Mouse (Mus musculus) C2C12 (cell line): ENCODE results near the gene Hist1h2ac. TPM values are rescaled to one million over a fixed set of nuclear protein-coding genes. Genes with fewer than 3 reads are reported as not detected.

Experiments
- H3K27me3 ChIP-seq: one replicate; pipeline ENCODE4 v1.6.1; 2011; ENCODE audit not compliant: control insufficient read depth, insufficient read depth, insufficient read length
- H3K36me3 ChIP-seq: one replicate; pipeline ENCODE4 v1.6.1; 2011; ENCODE audit not compliant: control insufficient read depth, insufficient read depth
- H3K4me3 ChIP-seq: one replicate; pipeline ENCODE4 v1.5.1; 2011; ENCODE audit warnings: mild to moderate bottlenecking, control low read depth; ENCODE audit not compliant: poor library complexity, insufficient read depth, severe bottlenecking
- H3K79me2 ChIP-seq: one replicate; pipeline ENCODE4 v1.6.1; 2011; ENCODE audit not compliant: control insufficient read depth, insufficient read depth
- H3K79me3 ChIP-seq: one replicate; pipeline ENCODE4 v1.6.1; 2011; ENCODE audit warnings: low read depth, control low read depth
- H3ac ChIP-seq: one replicate; pipeline ENCODE3; 2011; ENCODE audit warnings: low read depth; ENCODE audit not compliant: control insufficient read depth, insufficient read length
- CEBPB ChIP-seq: IDR thresholded peaks from one replicate; pipeline ENCODE4 v1.6.1; 2011; ENCODE audit warnings: low read depth, mild to moderate bottlenecking, control low read depth, moderate library complexity
- CTCF ChIP-seq: IDR thresholded peaks from one replicate; pipeline ENCODE4 v1.5.1; 2011; ENCODE audit not compliant: control insufficient read depth, insufficient read depth, insufficient read length
- FOSL1 ChIP-seq: IDR thresholded peaks from one replicate; pipeline ENCODE4 v1.8.0; 2011; ENCODE audit warnings: mild to moderate bottlenecking, low read length; ENCODE audit not compliant: poor library complexity, insufficient read depth, severe bottlenecking
- MAX ChIP-seq: IDR thresholded peaks from one replicate; pipeline ENCODE4 v1.6.1; 2011; ENCODE audit warnings: mild to moderate bottlenecking, control low read depth
- MYOD1 ChIP-seq: IDR thresholded peaks from one replicate; pipeline ENCODE4 v1.6.1; 2011; ENCODE audit warnings: low read depth; ENCODE audit not compliant: control insufficient read depth, insufficient read length
- MYOG ChIP-seq: IDR thresholded peaks from one replicate; pipeline ENCODE4 v1.6.1; 2011; ENCODE audit not compliant: control insufficient read depth, insufficient read length; ENCODE audit errors: extremely low read depth
- USF1 ChIP-seq: IDR thresholded peaks from one replicate; pipeline ENCODE4 v1.6.1; 2011; ENCODE audit warnings: low read depth, mild to moderate bottlenecking, control low read depth, moderate library complexity
- microRNA-seq: library from miRNA; unstranded; fragments of <30 nt; microRNA quantifications from one replicate; pipeline ENCODE4, GENCODE M21; 2019; ENCODE audit warnings: borderline microRNAs expressed
- polyA plus RNA-seq: library from polyadenylated mRNA; unstranded; fragments of >200 nt; fragmentation: generic; extraction: Trizol; gene quantifications from one replicate; pipeline ENCODE4 v1.2.1, GENCODE M21; 2012; ENCODE audit warnings: missing spikeins

Hist1h2ac gene
- polyA plus RNA-seq, 1 experiment: 0.54 TPM

GRCm38 (mm10) chr13:23681990-23682582, 1.7 kb downstream of the Hist1h2ac start:
- TF ChIP-seq CTCF: no peak
- no peak for TF ChIP-seq MAX
- TF ChIP-seq CEBPB: no peak
- no peak for TF ChIP-seq MYOG
- no peak for TF ChIP-seq MYOD1
- Histone ChIP-seq H3K4me3 (no peak overlapping the region), H3K79me2 (peaks cover 6% of the 10 kb centered on the region), H3ac (no peak overlapping the region), H3K27me3 (no peaks in the 10 kb centered on the region), H3K36me3 (no peaks in the 10 kb centered on the region), H3K79me3 (no peaks in the 10 kb centered on the region)

- Histone ChIP-seq H3K79me3 (no peaks in the 10 kb centered on the region), H3K4me3 (no peak overlapping the region), H3ac (no peak overlapping the region), H3K27me3 (no peaks in the 10 kb centered on the region), H3K36me3 (no peaks in the 10 kb centered on the region), H3K79me2 (no peaks in the 10 kb centered on the region)
- TF ChIP-seq CTCF (no peak), MYOD1 (no peak), MYOG (no peak), CEBPB (no peak), MAX (no peak), USF1 (no peak), FOSL1 (no peak)
Measured at GRCm38 (mm10) chr13:23662536-23662935, 21.2 kb downstream of the Hist1h2ac start.

- no peak overlapping the region for H3ac ChIP-seq
- TF ChIP-seq FOSL1: no peak
- no peak for TF ChIP-seq CTCF
- no peak for TF ChIP-seq MYOD1
- TF ChIP-seq MAX: no peak
- TF ChIP-seq CEBPB: no peak
- no peak for TF ChIP-seq MYOG
- TF ChIP-seq USF1: no peak
Measured at GRCm38 (mm10) chr13:23659636-23660366, 23.9 kb downstream of the Hist1h2ac start.

More at GRCm38 (mm10) chr13:23659636-23660366, 23.9 kb downstream of the Hist1h2ac start:
- Histone ChIP-seq H3K27me3 (no peaks in the 10 kb centered on the region), H3K36me3 (no peaks in the 10 kb centered on the region), H3K79me3 (no peaks in the 10 kb centered on the region), H3K4me3 (no peak overlapping the region), H3K79me2 (no peaks in the 10 kb centered on the region)

Small RNA genes lying within 50 kb of the gene (microRNA-seq; reads per million reads assigned to microRNA genes)
- not detected for gene Gm44350

Other genes with a start within 250 kb of the Hist1h2ac start
- gene Btn1a1, start 218.0 kb downstream of the Hist1h2ac start, polyA plus RNA-seq: not detected
- 0.07 TPM for gene Btn2a2, start 195.1 kb downstream of the Hist1h2ac start, polyA plus RNA-seq
- gene Hist1h4h, start 152.9 kb downstream of the Hist1h2ac start, polyA plus RNA-seq: 6.9 TPM
- 98.1 TPM for gene Hist1h2af, start 150.0 kb downstream of the Hist1h2ac start, polyA plus RNA-seq
- gene Hist1h3g, start 148.5 kb downstream of the Hist1h2ac start, polyA plus RNA-seq: 5.5 TPM
- 1.2 TPM for gene Hist1h2bh, start 140.6 kb downstream of the Hist1h2ac start, polyA plus RNA-seq
- gene Hist1h3f, start 139.9 kb downstream of the Hist1h2ac start, polyA plus RNA-seq: 1.2 TPM
- 7.4 TPM for gene Hist1h4f, start 132.3 kb downstream of the Hist1h2ac start, polyA plus RNA-seq
- 0.25 TPM for gene Hist1h1d, start 130.7 kb downstream of the Hist1h2ac start, polyA plus RNA-seq
- 2.8 TPM for gene Hist1h3e, start 121.6 kb downstream of the Hist1h2ac start, polyA plus RNA-seq
- gene Hist1h2ae, start 112.7 kb downstream of the Hist1h2ac start, polyA plus RNA-seq: 12.6 TPM
- gene Hist1h2bg, start 112.6 kb downstream of the Hist1h2ac start, polyA plus RNA-seq: 9.9 TPM
- 4.5 TPM for gene Hist1h2bf, start 109.8 kb downstream of the Hist1h2ac start, polyA plus RNA-seq
- gene Hist1h2ad, start 109.6 kb downstream of the Hist1h2ac start, polyA plus RNA-seq: 0.73 TPM
- 1.9 TPM for gene Hist1h3d, start 108.2 kb downstream of the Hist1h2ac start, polyA plus RNA-seq
- gene Hist1h4d, start 102.3 kb downstream of the Hist1h2ac start, polyA plus RNA-seq: 2.8 TPM
- gene Hist1h2be, start 62.8 kb downstream of the Hist1h2ac start, polyA plus RNA-seq: 0.98 TPM
- 1.2 TPM for gene Hist1h1e, start 61.4 kb downstream of the Hist1h2ac start, polyA plus RNA-seq
- gene Hist1h2bc, start 251 bp upstream of the Hist1h2ac start, polyA plus RNA-seq: 16.8 TPM
- gene Hist1h1t, start 11.9 kb upstream of the Hist1h2ac start, polyA plus RNA-seq: not detected
- 0.62 TPM for gene Hist1h4c, start 14.5 kb upstream of the Hist1h2ac start, polyA plus RNA-seq
- 0.91 TPM for gene Hfe, start 26.9 kb upstream of the Hist1h2ac start, polyA plus RNA-seq
- gene Hist1h1c, start 54.9 kb upstream of the Hist1h2ac start, polyA plus RNA-seq: 45.9 TPM
- 6.1 TPM for gene Hist1h3c, start 61.7 kb upstream of the Hist1h2ac start, polyA plus RNA-seq
- 2.8 TPM for gene Hist1h2bb, start 62.8 kb upstream of the Hist1h2ac start, polyA plus RNA-seq
- gene Hist1h2ab, start 67.2 kb upstream of the Hist1h2ac start, polyA plus RNA-seq: 9.3 TPM
- gene Hist1h3b, start 68.3 kb upstream of the Hist1h2ac start, polyA plus RNA-seq: 2.0 TPM
- gene Hist1h4b, start 73.1 kb upstream of the Hist1h2ac start, polyA plus RNA-seq: 16.8 TPM
- gene Hist1h4a, start 77.3 kb upstream of the Hist1h2ac start, polyA plus RNA-seq: 6.8 TPM
- gene Hist1h3a, start 78.4 kb upstream of the Hist1h2ac start, polyA plus RNA-seq: 2.4 TPM
- 1.5 TPM for gene Hist1h1a, start 79.7 kb upstream of the Hist1h2ac start, polyA plus RNA-seq
- gene Trim38, start 86.0 kb upstream of the Hist1h2ac start, polyA plus RNA-seq: 0.02 TPM
- not detected for gene Slc17a2, start 123.0 kb upstream of the Hist1h2ac start, polyA plus RNA-seq
- gene Slc17a3, start 155.5 kb upstream of the Hist1h2ac start, polyA plus RNA-seq: not detected
- gene Slc17a1, start 183.8 kb upstream of the Hist1h2ac start, polyA plus RNA-seq: not detected
- not detected for gene Slc17a4, start 231.1 kb upstream of the Hist1h2ac start, polyA plus RNA-seq